Mouse (Mus musculus) neural tube, embryonic 10.5 days (tissue): ENCODE measurements around the gene Tmcc1.

Experiments
- DNase-seq: peaks from one replicate; pipeline ENCODE4 v3.0.0-alpha.2; 2017; ENCODE audit warnings: low spot score; ENCODE audit errors: extremely low spot score

The Tmcc1 gene

DNA sequence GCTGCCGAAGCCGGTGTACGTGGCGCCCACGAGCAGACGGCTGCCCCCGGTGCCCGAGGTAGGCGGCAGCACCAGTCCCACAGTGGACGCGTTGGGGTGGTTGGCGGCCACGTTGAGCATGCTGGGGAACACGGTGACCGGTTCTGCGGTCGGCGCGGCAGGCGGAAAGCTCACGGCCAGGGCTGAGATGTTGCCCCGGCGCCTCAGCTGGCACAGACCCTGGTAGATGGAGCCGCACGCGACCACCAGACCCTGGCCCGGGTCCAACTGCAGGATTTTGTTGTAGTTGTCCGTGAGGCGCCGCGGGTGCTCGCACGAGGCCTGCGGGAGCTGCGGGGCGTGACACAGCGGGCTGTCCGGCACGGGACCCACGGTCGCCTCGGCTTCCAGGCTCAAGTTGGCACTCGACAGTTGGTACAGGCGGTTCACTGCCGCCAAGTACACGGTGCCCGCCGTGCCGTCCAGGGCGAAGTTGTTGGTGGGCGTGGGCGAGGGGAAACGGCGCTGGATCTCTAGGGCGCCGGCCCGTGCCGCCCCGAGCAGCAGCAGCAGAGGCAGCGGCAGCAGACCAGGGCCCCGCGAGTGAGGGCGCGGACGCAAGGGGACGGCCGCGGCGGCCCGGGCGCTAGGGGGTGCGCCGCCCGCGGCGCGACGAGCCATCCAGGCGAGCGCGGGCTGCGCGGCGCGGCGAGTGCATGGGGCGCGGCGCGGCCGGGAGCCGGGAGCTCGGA, 199.0 kb downstream of the Tmcc1 start:
- DNase-seq: peak; percentile 65

DNA sequence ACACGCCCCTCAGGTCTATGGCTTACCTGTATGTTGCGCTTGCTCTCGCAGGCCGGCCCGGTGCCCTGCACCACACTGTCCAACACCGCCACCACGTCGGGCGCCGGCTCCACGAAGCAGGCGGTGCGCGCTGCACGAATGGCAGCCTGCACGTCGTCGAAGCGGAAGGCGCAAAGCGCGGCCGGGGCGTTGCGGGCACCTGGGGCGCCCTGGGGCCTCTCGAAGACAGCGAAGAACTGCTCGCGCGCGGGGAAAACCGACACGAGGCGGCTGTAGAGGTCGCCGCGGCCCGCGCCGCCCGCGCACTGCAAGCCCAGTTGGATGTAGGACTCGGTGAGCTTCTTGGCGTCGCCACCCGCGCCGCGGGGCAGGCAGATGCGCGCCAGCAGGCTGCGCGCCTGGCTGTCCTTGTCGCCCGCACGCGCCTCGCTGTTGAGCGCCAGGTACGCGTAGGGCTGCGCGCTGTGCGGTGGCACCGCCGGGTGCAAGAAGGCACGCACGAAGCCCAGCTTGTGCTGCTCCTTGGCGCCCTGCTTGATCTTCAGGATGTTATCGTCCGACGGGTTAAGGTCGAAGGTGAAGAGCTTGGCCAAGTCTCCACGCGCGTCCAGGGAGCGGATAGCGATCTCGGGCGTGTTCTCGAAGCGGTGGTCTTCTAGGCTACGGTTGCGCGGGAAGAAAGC, 199.7 kb downstream of the Tmcc1 start:
- DNase-seq: no peak

DNA sequence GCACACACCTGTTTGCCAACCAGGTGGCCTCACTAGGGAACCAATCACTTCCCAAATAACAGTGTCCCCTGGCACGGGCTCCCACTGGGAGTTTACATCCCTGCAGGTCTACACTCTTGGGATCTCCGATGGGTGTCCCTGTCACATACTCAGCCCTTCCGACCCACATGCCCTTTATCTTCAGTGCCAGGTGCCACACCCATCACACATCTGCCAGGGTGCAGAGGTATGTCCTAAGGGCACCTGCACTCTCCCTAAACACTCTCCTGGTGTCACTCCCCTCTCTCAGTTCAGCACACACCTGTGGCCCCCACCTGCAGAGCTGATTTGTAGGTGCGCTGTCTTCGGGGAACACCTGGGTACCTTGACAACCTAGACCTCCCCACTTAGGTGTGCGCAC, 200.3 kb downstream of the Tmcc1 start:
- DNase-seq: no peak

DNA sequence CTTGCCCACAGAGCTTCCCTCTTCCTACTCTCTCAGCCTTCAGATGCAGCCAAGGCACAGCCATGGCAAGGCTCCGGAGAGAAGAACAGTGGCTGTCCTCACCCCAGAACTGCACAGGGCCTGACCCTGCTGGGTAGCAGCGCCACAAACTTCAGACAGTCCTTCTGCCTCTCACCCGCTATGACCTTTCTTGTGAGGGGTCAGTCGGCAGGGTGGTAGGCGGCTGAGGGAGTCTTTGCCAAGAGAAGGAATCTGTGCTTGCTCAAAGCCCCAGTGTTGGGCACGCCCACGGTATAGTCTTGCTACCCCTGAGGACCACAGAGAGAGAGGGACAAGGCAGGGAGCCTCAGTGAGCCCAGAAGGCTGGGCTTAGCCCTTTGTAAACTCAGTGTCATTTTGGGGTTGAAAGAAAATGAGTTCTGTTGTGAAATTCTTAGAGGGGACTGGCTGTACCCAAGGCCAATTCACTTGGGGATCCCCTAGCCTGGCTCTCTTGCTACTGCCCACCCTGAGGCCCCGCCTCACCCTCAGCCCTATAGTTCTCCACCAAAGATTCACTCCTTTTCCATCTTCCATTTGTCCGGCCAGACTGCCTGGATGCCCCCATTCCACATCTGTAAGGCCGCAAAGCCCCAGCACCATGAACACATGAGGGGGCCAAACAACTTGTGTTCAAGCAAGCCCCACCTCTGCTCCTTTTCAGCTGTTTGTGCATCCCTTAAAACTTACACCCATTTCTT, 201.2 kb downstream of the Tmcc1 start:
- no peak for DNase-seq

DNA sequence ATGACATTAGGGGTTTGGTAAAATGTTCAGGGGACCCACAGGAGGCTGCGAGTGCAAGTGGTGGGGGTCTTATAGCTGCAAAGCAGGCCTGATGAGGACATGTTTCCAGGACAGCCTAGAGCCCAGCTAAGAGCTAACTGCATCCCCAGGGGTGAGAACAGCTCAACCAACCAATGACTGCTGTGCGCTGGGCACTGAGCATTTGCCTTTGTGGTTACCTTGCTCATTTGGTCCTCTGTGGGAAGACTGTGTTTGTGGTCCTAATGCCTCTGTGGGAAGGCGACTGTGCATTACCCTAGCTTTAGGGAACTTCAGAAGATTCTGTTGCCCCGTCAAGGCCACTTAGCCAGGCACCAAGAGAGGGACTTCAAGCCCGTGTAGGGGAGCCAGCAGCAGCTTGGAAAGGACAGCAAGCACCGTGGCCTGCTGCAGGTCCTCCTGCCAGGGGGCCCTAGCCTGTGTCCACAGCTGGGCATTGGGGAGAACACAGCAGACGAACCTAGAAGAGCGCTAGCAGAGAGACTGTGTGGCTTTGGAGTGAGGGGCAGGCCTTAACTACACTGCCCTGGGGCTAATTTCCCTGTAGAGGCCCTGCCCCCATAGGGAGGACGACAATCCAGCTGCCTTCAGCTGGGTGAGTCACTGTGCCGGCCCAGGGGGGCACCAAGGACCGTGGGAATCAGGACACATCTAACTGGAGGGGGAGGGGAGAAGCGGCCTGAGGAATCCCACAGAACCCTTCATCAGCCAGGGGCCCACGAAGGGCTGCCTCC, 202.0 kb downstream of the Tmcc1 start:
- no peak for DNase-seq

DNA sequence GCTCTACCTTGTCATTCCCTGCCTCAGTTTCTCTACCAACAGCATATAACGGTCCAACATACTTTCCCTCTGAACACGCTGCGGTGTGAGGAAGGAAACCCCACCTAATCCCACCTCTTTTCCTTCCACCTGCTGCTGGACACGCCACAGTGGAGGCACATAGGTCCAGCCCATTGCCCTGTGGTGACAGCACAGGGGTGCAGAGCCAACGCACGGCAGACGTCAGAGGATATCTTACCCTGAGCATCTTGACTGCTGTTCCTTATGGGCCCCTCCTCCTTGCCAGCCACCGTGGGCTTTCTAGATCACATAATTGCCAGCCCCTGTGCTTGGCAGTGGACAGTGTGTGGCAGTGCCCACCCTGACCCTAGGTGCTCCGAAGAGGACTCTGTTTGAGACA, 202.8 kb downstream of the Tmcc1 start:
- DNase-seq: no peak

DNA sequence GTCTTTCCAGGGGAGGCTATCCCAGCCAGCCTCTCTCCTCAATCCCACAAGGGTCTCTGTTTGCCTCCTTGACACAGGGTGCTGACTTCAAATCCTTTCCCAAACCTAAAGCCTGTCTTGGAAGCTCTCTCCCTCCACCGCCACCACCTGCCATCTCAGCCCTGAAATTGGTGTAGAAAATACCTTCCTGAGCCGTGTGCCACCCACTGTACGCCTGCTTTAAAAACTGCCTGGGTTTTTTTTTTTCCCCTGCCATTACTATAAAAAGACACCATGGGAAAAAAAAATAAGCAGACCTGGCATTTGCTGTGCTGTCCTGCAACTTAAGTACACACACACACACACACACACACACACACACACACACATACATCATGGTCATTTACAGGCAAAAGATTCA, 203.2 kb downstream of the Tmcc1 start:
- DNase-seq: no peak

DNA sequence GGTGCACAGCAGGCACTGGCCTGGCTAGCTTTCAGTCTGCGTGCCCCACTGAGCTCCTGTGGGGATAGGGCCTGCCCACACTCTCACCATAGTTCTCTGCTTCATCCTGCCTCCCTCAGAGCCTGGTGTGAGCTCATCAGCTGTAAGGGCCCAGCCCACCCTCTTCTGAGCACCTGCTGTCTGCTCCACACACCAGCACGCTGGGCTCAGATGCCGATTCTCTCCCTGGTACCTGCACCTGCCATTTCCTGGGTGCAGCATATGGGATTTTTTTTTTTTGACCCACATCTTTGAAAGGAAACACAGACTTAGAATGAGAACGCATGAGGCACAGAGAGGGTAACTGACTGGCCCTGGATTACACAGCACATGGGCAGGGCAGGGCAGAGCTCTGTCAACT, 203.7 kb downstream of the Tmcc1 start:
- no peak for DNase-seq

DNA sequence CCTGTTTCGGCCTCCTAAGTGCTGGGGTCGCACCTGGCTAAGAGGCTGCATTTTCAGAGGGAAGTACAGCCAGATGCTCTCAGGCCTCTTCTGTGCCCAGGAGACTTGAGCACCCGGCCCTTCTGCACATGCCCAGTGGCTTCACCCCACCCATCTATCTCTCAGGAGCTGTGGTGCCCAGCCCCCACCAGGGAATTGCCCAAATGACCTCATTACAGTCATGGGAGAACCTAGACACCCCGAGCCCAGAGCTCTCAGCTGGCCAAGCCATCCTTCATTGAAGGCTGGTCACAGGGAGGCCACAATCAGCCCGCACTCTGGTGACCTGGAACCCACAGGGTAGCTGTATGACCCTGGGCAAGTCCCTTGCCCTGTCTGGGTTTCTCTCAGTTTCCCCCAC, 204.3 kb downstream of the Tmcc1 start:
- no peak for DNase-seq

DNA sequence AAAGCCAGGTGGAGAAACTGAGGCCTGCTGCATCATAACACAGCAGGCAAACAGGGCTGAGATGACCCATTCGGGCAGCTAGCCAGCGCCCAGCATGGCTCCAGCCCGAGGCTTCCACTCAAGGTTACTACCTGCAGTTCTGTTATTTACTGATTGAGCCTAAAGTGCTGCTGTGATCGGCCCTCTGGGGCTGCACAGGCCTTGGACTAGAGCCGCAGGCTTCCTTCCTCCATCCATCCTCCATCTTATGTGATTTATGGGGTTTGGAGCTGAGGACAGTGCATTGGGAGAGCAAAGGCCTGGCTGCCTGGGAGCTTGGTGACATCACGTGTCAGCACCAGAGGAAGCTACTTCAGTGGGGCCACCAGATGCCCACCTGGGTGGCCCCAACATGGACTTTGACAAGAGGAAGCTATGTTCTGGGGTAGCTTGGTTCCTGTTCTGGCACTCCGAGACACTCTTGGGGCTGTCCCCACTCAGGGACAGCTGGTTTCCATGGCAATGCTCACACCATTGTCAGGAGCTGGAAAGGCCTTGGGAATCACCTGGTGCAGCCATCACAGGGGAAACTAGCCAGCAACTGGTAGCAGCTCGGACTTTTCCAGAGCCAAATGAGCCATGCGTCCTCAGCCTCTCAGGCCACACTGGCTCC, 206.1 kb downstream of the Tmcc1 start:
- no peak for DNase-seq

DNA sequence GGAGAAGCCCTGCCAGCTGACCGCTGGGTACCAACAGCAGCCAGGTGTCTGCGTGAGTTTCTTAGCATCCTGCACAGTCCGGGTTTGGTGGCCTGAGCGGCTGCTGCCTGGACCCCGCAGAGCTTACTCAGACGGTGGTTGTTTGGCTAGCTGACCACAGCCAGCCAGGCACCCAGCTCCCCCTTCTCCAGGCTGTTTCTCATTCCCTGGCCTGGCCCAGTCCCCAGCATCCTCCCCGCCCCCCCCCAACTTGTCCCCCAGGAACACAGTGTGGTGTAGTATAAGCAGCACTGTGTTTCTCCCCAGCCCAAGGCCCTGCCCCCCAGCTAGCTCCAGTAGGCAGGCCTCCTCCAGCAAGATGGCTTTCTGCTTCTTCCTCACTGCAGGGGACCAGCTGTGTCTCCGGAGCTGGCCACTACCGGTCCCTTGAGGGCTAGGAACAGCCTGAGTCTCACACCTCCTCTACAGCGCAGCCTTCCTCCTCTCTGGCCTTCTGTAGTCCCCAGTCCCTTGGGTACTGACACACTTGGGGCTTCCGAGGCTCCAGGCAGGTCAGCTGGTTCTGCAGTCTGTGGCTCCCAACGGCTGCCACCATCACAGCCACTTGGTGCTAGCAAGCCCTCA, 206.7 kb downstream of the Tmcc1 start:
- DNase-seq: no peak

DNA sequence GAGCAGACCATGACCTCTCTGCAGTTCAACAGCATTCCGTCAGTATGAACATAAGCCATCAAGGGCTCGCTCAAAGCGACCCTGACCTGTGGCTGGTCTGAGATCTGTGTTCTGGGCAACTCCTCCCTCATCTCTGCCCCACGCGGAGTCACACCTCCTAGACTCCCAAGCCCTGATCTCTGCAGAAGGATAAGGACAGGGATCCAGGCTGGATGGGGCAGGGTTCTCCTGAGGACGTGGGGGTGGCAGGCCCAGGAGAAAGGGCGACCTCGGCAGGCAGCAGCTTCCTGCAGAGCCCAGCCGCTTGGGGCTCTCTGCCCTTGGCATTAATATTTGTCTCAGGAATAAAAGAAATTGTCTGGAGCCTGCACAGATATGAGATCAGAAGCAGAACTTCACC, 207.7 kb downstream of the Tmcc1 start:
- DNase-seq: no peak

DNA sequence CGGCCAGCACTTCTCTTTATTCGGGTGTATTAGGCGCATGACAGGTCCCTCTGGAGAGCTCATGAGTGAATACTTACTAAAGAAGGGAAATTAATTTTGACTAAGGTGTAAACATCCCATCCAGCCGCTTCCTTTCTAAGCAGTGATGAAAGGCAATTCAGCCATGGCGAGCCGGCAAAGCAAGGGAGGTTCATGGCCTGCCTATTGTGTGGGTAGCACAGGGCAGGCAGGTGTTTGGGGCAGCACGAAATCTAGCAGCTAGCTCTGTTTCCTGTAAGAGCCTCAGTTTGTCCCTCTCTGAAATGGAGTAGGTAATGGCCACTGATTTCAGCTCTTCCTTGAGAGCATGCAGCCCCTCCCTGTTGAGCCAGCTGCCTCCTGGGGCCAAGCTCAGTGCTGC, 208.7 kb downstream of the Tmcc1 start:
- no peak for DNase-seq

DNA sequence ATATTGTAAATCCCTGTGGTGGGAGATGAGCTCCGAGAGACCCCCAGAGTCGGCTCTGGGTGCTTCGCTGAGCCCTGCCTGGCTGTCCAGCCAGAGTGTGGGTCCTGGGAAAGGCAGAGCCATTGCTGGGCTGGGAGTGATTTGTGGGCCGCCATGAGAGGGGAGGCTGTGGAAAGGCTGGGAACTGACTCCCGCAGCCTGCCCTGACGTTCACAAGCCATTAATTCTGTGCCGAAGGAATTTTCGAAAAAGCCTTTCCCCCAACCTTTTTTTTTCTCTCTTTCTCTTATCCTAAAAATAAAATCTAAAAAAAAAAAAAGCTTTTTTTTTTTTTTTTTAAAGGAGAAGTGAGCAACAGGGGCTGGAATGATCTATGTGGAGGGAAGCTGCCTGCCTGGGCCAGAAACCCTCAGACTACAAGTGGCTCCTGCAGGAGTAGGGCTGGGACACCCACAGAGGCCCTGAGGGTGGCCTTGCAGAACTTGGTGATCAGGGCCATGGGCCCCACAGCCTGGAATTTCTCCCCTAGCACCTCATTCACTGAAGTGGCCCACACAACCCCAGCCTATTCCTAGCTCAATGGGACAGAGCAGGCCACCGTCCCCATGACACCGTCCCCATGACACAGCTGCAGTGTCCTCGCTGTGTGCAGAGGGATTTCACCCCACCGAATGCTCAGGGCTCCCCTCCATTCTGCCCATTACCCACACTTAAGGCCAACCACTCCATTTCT, 209.8 kb downstream of the Tmcc1 start:
- no peak for DNase-seq

DNA sequence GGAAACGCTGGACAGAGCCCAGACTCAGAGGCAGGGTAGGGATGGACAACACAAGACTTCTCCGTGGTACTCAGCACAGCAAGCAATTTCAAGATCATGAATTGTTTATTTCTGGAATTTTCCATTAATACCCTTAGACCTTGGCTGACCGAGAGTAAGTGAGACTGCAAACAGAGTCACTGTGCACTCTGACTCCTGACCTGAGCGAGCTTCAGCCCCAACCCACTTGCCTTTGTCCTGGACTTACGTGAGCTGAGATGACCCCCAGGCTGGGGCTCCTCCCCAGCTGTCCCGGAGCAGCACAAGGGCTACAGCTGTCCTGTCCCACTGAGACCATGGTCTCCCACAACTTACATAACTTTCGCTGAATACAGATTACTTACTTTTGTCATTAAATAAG, 210.4 kb downstream of the Tmcc1 start:
- DNase-seq: no peak

DNA sequence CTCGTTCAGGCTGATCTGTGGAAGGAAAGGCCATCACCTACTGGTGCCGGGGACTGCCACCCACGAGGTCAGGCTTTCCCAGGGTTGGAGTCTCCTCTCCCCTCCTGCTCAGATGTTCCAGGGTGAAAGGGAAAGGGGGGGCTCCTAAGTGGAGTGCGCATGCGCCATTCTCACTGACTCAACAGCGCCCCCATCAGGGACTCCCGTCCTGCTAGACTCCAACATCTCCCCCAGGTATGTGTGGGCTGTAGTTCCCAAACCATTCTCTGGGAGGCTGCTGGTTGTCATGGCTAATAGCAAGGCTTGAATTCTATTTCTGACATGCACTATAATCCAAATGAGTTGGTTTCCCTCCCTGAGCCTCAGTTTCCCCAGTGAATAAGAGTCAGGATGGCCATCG, 214.7 kb downstream of the Tmcc1 start:
- no peak for DNase-seq

DNA sequence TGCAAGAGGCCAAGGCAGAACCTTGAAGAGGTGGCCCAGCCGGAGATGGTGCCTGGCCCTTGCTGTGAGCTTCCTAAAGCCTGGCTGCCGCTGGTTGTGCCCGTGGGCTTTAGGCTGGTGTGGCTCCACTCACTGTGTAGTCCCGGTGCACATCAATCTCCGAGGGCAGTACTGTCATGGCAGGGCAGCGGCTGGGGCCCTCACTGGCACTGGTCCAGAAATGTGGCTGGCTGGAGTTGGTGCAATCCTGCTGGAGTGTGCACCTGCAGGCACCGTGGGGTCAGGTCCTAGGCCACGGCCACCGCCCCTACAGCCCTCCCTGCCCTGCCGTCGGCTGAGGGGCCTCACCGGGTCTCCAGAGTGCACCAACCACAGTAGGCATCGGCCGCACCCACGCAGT, 215.5 kb downstream of the Tmcc1 start:
- no peak for DNase-seq

DNA sequence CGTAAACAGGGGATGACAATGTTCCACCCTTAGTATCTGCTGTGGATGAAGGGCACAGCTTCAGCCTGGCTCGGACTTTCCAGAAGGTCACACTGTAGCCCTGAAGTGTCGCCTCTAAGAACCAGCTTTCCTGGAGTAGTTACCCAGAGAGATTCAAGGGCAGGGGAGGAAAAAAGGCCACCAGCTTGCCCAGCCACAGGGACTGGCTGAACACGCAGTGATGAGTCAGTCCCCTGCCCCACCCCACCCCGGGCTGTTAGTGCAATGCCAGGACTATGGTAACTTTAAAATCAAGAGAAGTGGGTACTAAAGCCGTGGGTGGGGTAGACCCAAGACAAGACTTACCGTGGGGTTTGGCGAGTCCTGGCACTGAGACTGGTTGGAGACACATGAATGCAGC, 217.7 kb downstream of the Tmcc1 start:
- no peak for DNase-seq

DNA sequence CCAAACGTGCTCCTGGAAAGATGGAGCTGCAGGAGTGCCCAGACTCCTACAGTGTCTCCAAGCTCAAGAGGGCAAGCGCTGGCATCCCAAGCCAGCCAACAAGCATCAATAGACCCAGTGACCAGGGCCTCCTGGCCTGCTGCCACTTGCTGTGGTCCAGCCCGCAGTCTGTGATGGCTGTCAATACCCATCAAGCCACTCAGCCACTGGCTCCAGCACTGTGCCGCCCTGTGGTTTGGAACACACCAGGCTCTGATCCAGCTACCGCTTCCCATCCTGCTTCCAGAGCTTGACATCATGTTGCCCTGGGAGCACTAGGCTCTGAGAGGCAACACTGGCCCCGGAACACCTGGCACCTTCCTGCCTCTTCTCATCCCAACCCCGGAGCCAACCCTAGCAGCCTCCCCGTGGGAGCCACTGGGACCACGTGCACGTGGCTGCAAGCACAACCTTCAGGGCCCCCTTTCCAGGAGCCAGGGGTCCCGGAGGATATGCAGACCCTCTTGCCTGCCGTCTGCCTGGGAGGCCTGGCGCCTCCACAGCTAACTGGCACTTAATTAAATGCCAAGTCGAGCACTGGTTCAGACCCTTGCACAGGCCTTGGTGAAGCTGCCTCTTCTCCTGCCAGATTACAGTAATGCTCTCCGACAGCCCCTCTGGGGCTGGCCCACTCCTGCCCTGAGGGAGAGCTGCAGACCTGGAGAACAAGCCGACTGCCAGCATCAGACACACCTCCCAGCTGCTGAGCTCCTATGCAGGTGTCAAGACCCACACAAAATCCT, 219.2 kb downstream of the Tmcc1 start:
- no peak for DNase-seq
